Mouse (Mus musculus): ENCODE results near the gene Il20rb.

- TF ChIP-seq POLR2A (IDR thresholded peaks at IDR 0.05; ENCODE audit: insufficient read depth, low read length) (no peak), CTCF (IDR thresholded peaks at IDR 0.05; ENCODE audit: low read depth, low read length) (no peak), EP300 (IDR thresholded peaks at IDR 0.05; ENCODE audit: insufficient read depth, low read depth, low read length) (no peak)
Measured at GRCm38 (mm10) chr9:100534686-100535085, 48.1 kb upstream of the Il20rb start.
